Mouse (Mus musculus) ES-Bruce4 (cell line): ENCODE results near the gene Skida1. TPM values are rescaled to one million over a fixed set of nuclear protein-coding genes. Genes with fewer than 3 reads are reported as not detected.
A peak's percentile ranks its signal among the peaks of the same experiment; 100 is the strongest.

Experiments
- H3K27ac ChIP-seq: 2 replicates; pipeline ENCODE4 v1.5.1; 2012; ENCODE audit warnings: low read length, inconsistent platforms; ENCODE audit not compliant: insufficient read depth
- H3K27me3 ChIP-seq: 2 replicates; pipeline ENCODE4 v1.6.1; 2012; ENCODE audit warnings: mild to moderate bottlenecking, low read length, inconsistent platforms; ENCODE audit not compliant: control insufficient read depth, poor library complexity, insufficient read depth, severe bottlenecking
- H3K36me3 ChIP-seq: 2 replicates; pipeline ENCODE4 v1.6.1; 2012; ENCODE audit warnings: inconsistent platforms, mild to moderate bottlenecking, low read length, moderate library complexity; ENCODE audit not compliant: control insufficient read depth, poor library complexity, insufficient read depth, severe bottlenecking
- H3K4me1 ChIP-seq: one replicate; pipeline ENCODE4 v1.8.1; 2011; ENCODE audit warnings: low read length; ENCODE audit not compliant: control insufficient read depth, insufficient read depth
- H3K4me3 ChIP-seq: 2 replicates; pipeline ENCODE4 v1.5.1; 2011; ENCODE audit warnings: low read depth, mild to moderate bottlenecking, low read length
- H3K9ac ChIP-seq: 2 replicates; pipeline ENCODE4 v1.6.1; 2012; ENCODE audit warnings: low read depth, mild to moderate bottlenecking, inconsistent platforms; ENCODE audit not compliant: poor library complexity, severe bottlenecking
- H3K9me3 ChIP-seq: replicated peaks from 2 replicates; pipeline ENCODE4 v1.6.1; 2012; ENCODE audit warnings: mild to moderate bottlenecking, low read length, inconsistent platforms; ENCODE audit not compliant: control insufficient read depth, poor library complexity, insufficient read depth, severe bottlenecking
- CTCF ChIP-seq: IDR thresholded peaks from one replicate; pipeline ENCODE4 v1.8.1; 2011; ENCODE audit warnings: low read depth, low read length
- EP300 ChIP-seq: IDR thresholded peaks from 2 replicates; pipeline ENCODE4 v1.6.1; 2011; ENCODE audit warnings: low read depth, low read length; ENCODE audit not compliant: insufficient read depth
- POLR2A ChIP-seq: IDR thresholded peaks from one replicate; pipeline ENCODE4 v1.8.1; 2011; ENCODE audit warnings: low read length; ENCODE audit not compliant: insufficient read depth
- polyA plus RNA-seq: library from polyadenylated mRNA; stranded (reverse); fragments of >200 nt; gene quantifications from 2 replicates; pipeline ENCODE4 v1.2.4, GENCODE M21; 2011; ENCODE audit warnings: low read depth; ENCODE audit not compliant: missing spikeins, insufficient read depth, insufficient read length

Gene Skida1
- polyA plus RNA-seq, 1 experiment, result 0.79 TPM

DNA sequence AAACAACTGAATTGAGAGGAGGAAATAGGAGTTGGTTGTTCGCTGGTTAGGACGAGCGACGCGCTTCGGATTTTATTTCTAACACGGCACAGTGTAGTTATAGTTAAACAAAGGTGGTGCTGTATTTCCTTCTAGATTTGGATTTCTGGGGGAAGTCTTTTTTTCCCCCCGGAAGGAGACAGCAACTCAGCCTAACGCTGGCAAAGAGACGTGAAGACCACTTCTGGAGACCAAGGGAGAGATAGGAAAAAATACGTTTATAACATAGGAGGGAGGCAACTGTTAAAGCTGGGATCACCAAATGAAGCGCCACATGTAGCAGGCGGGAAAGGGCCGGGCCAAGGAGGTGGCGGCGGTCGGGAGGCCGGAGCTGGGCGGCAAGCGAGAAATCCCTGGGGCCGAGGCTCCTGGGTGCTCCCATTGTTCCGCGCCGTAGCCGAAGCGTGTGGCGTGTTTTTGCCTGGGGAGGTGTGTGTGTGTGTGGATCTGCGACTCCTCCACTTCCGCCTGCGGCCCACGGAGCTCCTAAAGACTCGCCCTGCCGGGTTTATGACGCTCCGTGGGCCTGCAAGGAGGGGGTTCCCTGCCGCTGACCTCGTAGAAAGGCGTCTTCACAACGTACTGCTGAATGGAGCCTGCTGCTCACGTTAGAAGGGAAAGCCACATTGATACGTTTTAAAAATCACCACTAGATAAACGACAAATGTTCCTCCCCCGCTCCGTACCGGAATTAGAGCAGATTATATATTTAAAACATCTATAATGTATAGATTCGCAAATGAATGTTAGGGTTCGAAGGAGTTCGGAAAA is 8.7 kb upstream of the Skida1 start:
- H3K36me3 ChIP-seq, result no peaks in the 10 kb centered on the region
- TF ChIP-seq EP300 (no peak), CTCF (no peak), POLR2A (no peak)
- peak overlapping the region; percentile 85 for H3K4me3 ChIP-seq
- peak overlapping the region; percentile 87 for H3K27ac ChIP-seq
- no peaks in the 10 kb centered on the region for H3K9me3 ChIP-seq
- H3K4me1 ChIP-seq, result no peaks in the 10 kb centered on the region
- H3K9ac ChIP-seq, result peak overlapping the region; percentile 80
- H3K27me3 ChIP-seq, result peaks cover 2% of the 10 kb centered on the region; the same call in 1 of the 2 replicates

DNA sequence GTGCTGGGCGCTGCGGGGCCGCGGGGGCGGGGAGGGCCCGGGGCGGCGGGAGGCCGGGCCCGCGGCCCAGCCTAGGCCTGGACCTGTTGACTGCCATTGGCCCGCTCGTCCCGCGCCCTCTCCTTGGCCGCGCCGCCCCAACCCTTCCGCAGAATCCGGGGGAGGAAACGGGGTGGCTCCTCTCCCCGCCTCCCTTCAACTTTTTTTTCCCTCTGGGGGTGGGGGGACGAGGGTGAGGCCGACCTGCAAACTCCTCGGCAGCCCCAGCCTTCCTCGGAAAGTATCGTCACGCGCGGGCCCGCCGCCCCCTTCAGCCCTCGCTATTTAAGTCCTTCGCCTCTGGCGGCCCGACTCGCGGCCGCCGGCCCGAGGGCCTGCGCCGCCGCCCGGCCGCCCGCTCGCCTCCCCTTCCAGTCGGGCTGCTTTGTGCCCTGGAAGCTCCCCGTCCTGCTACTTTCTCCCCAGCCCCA is 8.0 kb upstream of the Skida1 start:
- H3K27me3 ChIP-seq, result peaks cover 2% of the 10 kb centered on the region; the same call in 1 of the 2 replicates

DNA sequence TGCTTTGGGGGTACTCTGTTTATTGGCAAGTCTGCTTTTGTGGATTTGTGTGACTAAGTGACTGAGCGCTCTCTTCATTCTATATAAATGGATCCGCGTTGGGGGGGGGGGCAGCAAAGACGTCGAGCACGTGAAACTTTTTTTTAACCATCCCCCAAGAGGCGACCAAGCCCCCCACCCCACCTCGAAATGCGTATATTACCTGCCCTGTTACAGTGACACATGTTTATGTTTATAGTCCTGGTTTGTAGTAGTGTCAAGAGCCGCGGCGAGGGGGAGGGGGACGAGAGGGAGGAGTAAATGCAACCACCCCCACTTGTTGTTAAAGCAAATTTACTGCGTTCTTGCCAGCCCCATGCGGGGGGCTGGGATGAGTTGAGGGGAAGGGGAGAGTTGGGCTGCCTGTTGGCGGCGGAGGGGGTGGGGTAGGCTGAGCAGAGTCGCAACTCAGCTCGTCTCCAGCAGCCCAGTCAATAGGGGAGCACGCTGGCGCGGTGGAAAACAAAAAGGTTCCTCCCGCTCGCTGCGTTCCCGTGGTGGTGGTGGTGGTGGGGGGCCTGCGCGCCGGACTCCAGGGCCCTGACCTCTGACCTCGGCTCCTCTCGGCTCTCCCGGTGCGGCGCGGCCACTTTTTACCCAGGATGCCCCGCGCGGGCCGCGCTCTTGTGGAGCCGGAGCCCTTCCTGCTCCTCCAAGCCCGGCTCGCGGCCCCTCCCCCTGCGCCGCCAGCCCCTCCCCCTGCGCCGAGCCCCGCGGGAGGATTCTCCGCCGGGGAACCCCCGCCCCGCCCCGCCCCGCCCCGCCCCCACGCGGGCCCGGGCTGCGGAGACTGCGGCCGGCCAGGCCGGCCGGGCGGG is 7.3 kb upstream of the Skida1 start:
- Histone ChIP-seq H3K4me3 (peak overlapping the region; percentile 81), H3K4me1 (no peaks in the 10 kb centered on the region), H3K9ac (peak overlapping the region; percentile 80), H3K36me3 (no peaks in the 10 kb centered on the region), H3K9me3 (no peaks in the 10 kb centered on the region), H3K27ac (peak overlapping the region; percentile 62), H3K27me3 (peaks cover 4% of the 10 kb centered on the region; the same call in 1 of the 2 replicates)
- TF ChIP-seq CTCF (no peak), EP300 (no peak; the same call in 1 of the 2 replicates), POLR2A (no peak)

More for the DNA sequence above, 8.0 kb upstream of the Skida1 start:
- no peak for TF ChIP-seq CTCF
- no peak for TF ChIP-seq EP300
- no peak for TF ChIP-seq POLR2A
- H3K9ac ChIP-seq, result peak overlapping the region; percentile 80
- no peaks in the 10 kb centered on the region for H3K4me1 ChIP-seq
- H3K4me3 ChIP-seq, result peak overlapping the region; percentile 85
- H3K9me3 ChIP-seq, result no peaks in the 10 kb centered on the region
- H3K36me3 ChIP-seq, result no peaks in the 10 kb centered on the region
- H3K27ac ChIP-seq, result peak overlapping the region; percentile 87

DNA sequence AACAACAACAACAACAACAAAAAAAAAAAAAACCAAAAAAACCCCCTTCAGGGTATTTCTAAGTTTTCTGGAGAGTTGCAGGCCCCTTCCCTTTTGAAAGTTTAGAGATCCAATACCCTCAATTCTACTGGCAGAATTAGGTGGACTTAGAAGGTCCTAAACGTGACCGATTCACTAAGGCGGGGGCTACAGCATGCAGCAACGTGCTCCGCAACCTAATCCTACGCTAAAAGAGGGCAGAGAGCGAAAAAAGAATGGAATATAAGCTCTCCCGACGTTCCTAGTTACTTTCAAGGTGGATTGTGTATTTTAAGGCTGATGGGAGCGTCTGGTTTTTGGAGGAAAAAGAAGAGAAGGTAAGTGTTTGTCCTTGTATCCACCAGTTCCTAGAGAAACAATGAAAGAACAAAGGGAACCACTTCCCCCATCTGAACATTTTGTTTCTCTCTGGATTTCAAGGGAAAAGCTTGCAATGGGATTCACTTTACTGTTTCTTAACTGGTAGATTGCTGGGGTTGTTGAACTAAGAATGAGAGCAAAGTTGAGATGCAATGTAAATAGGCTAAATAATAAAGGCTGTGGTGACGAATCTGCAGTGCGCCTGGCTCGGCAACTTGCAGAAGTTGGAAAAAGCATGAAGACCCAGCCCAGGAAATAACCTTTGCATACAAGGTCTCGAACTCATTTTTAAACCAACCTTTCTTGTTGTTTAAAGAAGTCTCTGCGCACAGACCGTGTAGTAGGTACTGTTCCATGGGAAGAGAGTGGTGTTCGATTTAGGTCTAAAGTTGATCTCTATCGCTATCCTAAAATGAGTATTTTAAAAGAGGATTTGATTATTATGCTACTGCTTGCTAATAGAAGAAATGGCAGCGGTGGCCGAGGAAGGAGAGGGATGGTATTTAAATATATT is 6.4 kb upstream of the Skida1 start, which contains the start of gene Mllt10:
Gene Mllt10, plus strand, starts transcription at position 222 of the 913 bp plus-strand sequence.
- TF ChIP-seq EP300 (no peak), POLR2A (no peak), CTCF (no peak)
- H3K27me3 ChIP-seq, result peaks cover 6% of the 10 kb centered on the region; the same call in 1 of the 2 replicates
- H3K4me3 ChIP-seq, result peak within 1 kb of the TSS; percentile 81
- peak within 1 kb of the TSS; percentile 62 for H3K27ac ChIP-seq
- H3K4me1 ChIP-seq, result no peaks in the 10 kb centered on the region
- H3K9me3 ChIP-seq, result no peaks in the 10 kb centered on the region
- H3K36me3 ChIP-seq, result no peaks in the 10 kb centered on the region
- peak within 1 kb of the TSS; percentile 80 for H3K9ac ChIP-seq

DNA sequence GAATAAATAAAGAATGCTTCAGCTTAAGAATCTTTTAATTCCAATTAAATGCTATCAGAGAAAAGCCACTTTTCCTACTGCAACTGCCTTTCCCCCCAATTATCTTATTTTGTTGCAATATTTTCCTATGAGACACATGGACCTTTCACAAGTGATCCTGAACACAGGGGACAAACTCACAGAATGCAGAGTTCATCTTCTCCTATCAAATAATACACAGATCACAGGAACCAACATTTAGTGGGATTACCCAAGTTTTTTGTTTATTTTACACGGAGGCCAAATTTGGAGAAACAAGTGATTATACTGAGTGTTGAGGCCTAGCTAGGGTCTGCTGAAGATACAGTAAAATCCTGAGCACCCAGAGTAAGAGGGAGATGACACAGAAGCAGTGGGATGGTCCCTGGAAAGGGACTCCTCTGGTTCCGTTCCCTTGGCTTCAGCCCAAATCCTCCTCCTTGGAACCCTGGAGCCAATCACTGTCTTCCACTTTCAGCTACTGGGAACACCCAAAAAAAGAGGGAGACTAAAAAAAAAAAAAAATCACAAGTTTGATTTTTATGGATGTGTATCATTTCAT is 5.2 kb upstream of the Skida1 start:
- Histone ChIP-seq H3K36me3 (no peaks in the 10 kb centered on the region), H3K4me1 (no peaks in the 10 kb centered on the region), H3K27me3 (peaks cover 9% of the 10 kb centered on the region; the same call in 1 of the 2 replicates), H3K9ac (no peak overlapping the region), H3K27ac (no peak overlapping the region), H3K9me3 (no peaks in the 10 kb centered on the region), H3K4me3 (no peak overlapping the region)
- TF ChIP-seq EP300 (no peak), CTCF (no peak), POLR2A (no peak)
